Mouse (Mus musculus): ENCODE measurements around the gene Kctd17.

The Kctd17 gene

GRCm38 (mm10) chr15:78449694-78450418, 21.5 kb downstream of the Kctd17 start:
- no peak for DNase-seq

- no peak for DNase-seq
Observed at GRCm38 (mm10) chr15:78450419-78450768, 22.0 kb downstream of the Kctd17 start.

- no peak for DNase-seq
Observed at GRCm38 (mm10) chr15:78451201-78451600, 22.8 kb downstream of the Kctd17 start.

- no peak for DNase-seq
Observed at GRCm38 (mm10) chr15:78452929-78453328, 24.6 kb downstream of the Kctd17 start.

GRCm38 (mm10) chr15:78455168-78455567, 26.8 kb downstream of the Kctd17 start:
- DNase-seq = no peak

GRCm38 (mm10) chr15:78456051-78456450, 27.7 kb downstream of the Kctd17 start:
- DNase-seq = no peak

GRCm38 (mm10) chr15:78457193-78457592, 28.8 kb downstream of the Kctd17 start:
- no peak for DNase-seq

- DNase-seq = no peak
Observed at GRCm38 (mm10) chr15:78462981-78463380, 34.6 kb downstream of the Kctd17 start.

- DNase-seq = no peak
Observed at GRCm38 (mm10) chr15:78466809-78467208, 38.4 kb downstream of the Kctd17 start.

- DNase-seq = no peak
Observed at GRCm38 (mm10) chr15:78467570-78467969, 39.2 kb downstream of the Kctd17 start.

- DNase-seq = no peak
Observed at GRCm38 (mm10) chr15:78468379-78468937, 40.1 kb downstream of the Kctd17 start, which contains the start of gene Tmprss6. Tmprss6 (minus strand) TSS chr15:78468634.

- DNase-seq = no peak
Observed at GRCm38 (mm10) chr15:78470495-78471276, 42.3 kb downstream of the Kctd17 start.

- no peak for DNase-seq
Observed at GRCm38 (mm10) chr15:78471902-78472301, 43.5 kb downstream of the Kctd17 start.

GRCm38 (mm10) chr15:78473442-78473841, 45.1 kb downstream of the Kctd17 start:
- no peak for DNase-seq

GRCm38 (mm10) chr15:78475604-78476031, 47.3 kb downstream of the Kctd17 start:
- peak; percentile 62 for DNase-seq

- no peak for DNase-seq
Observed at GRCm38 (mm10) chr15:78476878-78477277, 48.5 kb downstream of the Kctd17 start.

GRCm38 (mm10) chr15:78478073-78478472, 49.7 kb downstream of the Kctd17 start:
- no peak for DNase-seq

GRCm38 (mm10) chr15:78479470-78479869, 51.1 kb downstream of the Kctd17 start:
- DNase-seq = no peak

GRCm38 (mm10) chr15:78480111-78480510, 51.7 kb downstream of the Kctd17 start:
- DNase-seq = no peak

- DNase-seq = no peak
Observed at GRCm38 (mm10) chr15:78480991-78481390, 52.6 kb downstream of the Kctd17 start.

GRCm38 (mm10) chr15:78481448-78482000, 53.2 kb downstream of the Kctd17 start:
- peak; percentile 70 for DNase-seq

GRCm38 (mm10) chr15:78482518-78482917, 54.2 kb downstream of the Kctd17 start:
- DNase-seq = peak; percentile 46

GRCm38 (mm10) chr15:78483311-78483710, 54.9 kb downstream of the Kctd17 start:
- peak; percentile 88 for DNase-seq
